Mouse (Mus musculus): Measurements from ENCODE around the gene Mcee. TPM values are rescaled to one million over a fixed set of nuclear protein-coding genes. Genes with fewer than 3 reads are reported as not detected.

Mcee gene
- 28.7 TPM for polyA plus RNA-seq (2015; fragmentation: Illumina TruSeq; extraction: RNeasy Lipid Tissue Mini Kit (QIAGEN cat#74804); ENCODE audit: insufficient read depth, low replicate concordance)

GRCm38 (mm10) chr7:64392122-64392818 lies at the start of gene Mcee, which contains the start of gene Mphosph10:
TSS of gene Mcee (plus strand) at chr7:64392607.
TSS of gene Mphosph10 (minus strand) at chr7:64392268.

GRCm38 (mm10) chr7:64373830-64374562 lies 18.4 kb upstream of the Mcee start, which contains the start of gene Fan1:
TSS of gene Fan1 (minus strand) at chr7:64374095.

Other genes with a start within 250 kb of the Mcee start
- 1.2 TPM for gene Trpm1, start 238.8 kb upstream of the Mcee start, polyA plus RNA-seq (2015; fragmentation: Illumina TruSeq; extraction: RNeasy Lipid Tissue Mini Kit (QIAGEN cat#74804); ENCODE audit: insufficient read depth, low replicate concordance)
- 11.0 TPM for gene Mtmr10, start 105.0 kb upstream of the Mcee start, polyA plus RNA-seq (2015; fragmentation: Illumina TruSeq; extraction: RNeasy Lipid Tissue Mini Kit (QIAGEN cat#74804); ENCODE audit: insufficient read depth, low replicate concordance)
- 4.0 TPM for gene Fan1, start 18.5 kb upstream of the Mcee start, polyA plus RNA-seq (2015; fragmentation: Illumina TruSeq; extraction: RNeasy Lipid Tissue Mini Kit (QIAGEN cat#74804); ENCODE audit: insufficient read depth, low replicate concordance)
- gene Mphosph10, start 339 bp upstream of the Mcee start, polyA plus RNA-seq (2015; fragmentation: Illumina TruSeq; extraction: RNeasy Lipid Tissue Mini Kit (QIAGEN cat#74804); ENCODE audit: insufficient read depth, low replicate concordance), result 59.7 TPM
- not detected for gene Apba2, start 109.1 kb downstream of the Mcee start, polyA plus RNA-seq (2015; fragmentation: Illumina TruSeq; extraction: RNeasy Lipid Tissue Mini Kit (QIAGEN cat#74804); ENCODE audit: insufficient read depth, low replicate concordance)